Mouse (Mus musculus) midbrain, embryonic 16.5 days (tissue): Measurements from ENCODE around the gene Cenpo. TPM values are rescaled to one million over a fixed set of nuclear protein-coding genes. Genes with fewer than 3 reads are reported as not detected.

ENCODE experiments used
- ATAC-seq: fragments of 200-750 bp; cut with Nextera tagmentation; 2 replicates; pipeline ENCODE4 v1.8.0; 2017; ENCODE audit warnings: moderate TSS enrichment
- H3K27ac ChIP-seq: fragments of 300-500 bp; sonication (generic); 2 replicates; pipeline ENCODE4 v1.5.1; 2014; ENCODE audit warnings: mild to moderate bottlenecking, low read length, mixed read lengths
- H3K27me3 ChIP-seq: fragments of 300-500 bp; sonication (generic); 2 replicates; pipeline ENCODE4 v1.6.1; 2014; ENCODE audit warnings: low read depth, low read length, mixed read lengths; ENCODE audit not compliant: control insufficient read depth, insufficient read depth
- H3K36me3 ChIP-seq: fragments of 300-500 bp; sonication (generic); 2 replicates; pipeline ENCODE4 v1.6.1; 2014; ENCODE audit warnings: mild to moderate bottlenecking, low read length, moderate library complexity, mixed read lengths; ENCODE audit not compliant: control insufficient read depth, insufficient read depth
- H3K4me1 ChIP-seq: fragments of 300-500 bp; sonication (generic); 2 replicates; pipeline ENCODE4 v1.6.1; 2014; ENCODE audit warnings: mild to moderate bottlenecking, low read length, mixed read lengths; ENCODE audit not compliant: control insufficient read depth, insufficient read depth
- H3K4me2 ChIP-seq: fragments of 300-500 bp; sonication (generic); 2 replicates; pipeline ENCODE4 v1.6.1; 2014; ENCODE audit warnings: mild to moderate bottlenecking, low read length, mixed read lengths
- H3K4me3 ChIP-seq: fragments of 300-500 bp; sonication (generic); 2 replicates; pipeline ENCODE4 v1.5.1; 2014; ENCODE audit warnings: low read depth, mild to moderate bottlenecking, low read length, moderate library complexity, mixed read lengths
- H3K9ac ChIP-seq: fragments of 300-500 bp; sonication (generic); 2 replicates; pipeline ENCODE4 v1.6.1; 2014; ENCODE audit warnings: low read depth, low read length, mixed read lengths
- H3K9me3 ChIP-seq: fragments of 300-500 bp; sonication (generic); replicated peaks from 2 replicates; pipeline ENCODE4 v1.6.1; 2014; ENCODE audit warnings: mild to moderate bottlenecking, low read length, mixed read lengths; ENCODE audit not compliant: control insufficient read depth, poor library complexity, severe bottlenecking
- WGBS: fragments of 180-500 bp; shearing (Covaris S2); extraction: QIAGEN DNeasy Blood & Tissue Kit; methylation state at CpG from one replicate; pipeline ENCODE4 v1.1.7; 2014; 5-methylcytosine and 5-hydroxymethylcytosine counted together
- polyA plus RNA-seq: library from polyadenylated mRNA; unstranded; fragments of >200 nt; fragmentation: Nextera tagmentation; extraction: Ambion mirVana; gene quantifications from 2 replicates; pipeline ENCODE4 v1.2.1, GENCODE M21; 2015

Cenpo gene
- 7.4 and 8.5 TPM in 2 replicates for polyA plus RNA-seq

- peak; percentile 99 for ATAC-seq
- peak within 1 kb of the TSS; percentile 91 for H3K9ac ChIP-seq
- peaks cover 15% of the 10 kb centered on the region for H3K4me1 ChIP-seq
- WGBS: under 1% methylated on average over 50 of the region's 50 CpGs
- peak within 1 kb of the TSS; percentile 88 for H3K4me2 ChIP-seq
- H3K4me3 ChIP-seq: peak within 1 kb of the TSS; percentile 60
- H3K27me3 ChIP-seq: no peaks in the 10 kb centered on the region
- H3K27ac ChIP-seq: peak within 1 kb of the TSS; percentile 100
- H3K9me3 ChIP-seq: no peaks in the 10 kb centered on the region
- H3K36me3 ChIP-seq: 0 out of 2 replicates have a peak, but pooled peaks cover 2% of the 10 kb centered on the region
Observed at GRCm38 (mm10) chr12:4233572-4234508, at the start of gene Cenpo, which contains the start of gene Ptrhd1. Gene Cenpo, minus strand, starts transcription at chr12:4234294. Gene Ptrhd1, plus strand, starts transcription at chr12:4234027.

GRCm38 (mm10) chr12:4279878-4280277, 45.8 kb upstream of the Cenpo start:
- Histone ChIP-seq H3K4me3 (no peak overlapping the region), H3K27me3 (no peaks in the 10 kb centered on the region), H3K4me2 (no peak overlapping the region), H3K4me1 (no peaks in the 10 kb centered on the region), H3K36me3 (no peaks in the 10 kb centered on the region), H3K27ac (no peak overlapping the region), H3K9me3 (no peaks in the 10 kb centered on the region), H3K9ac (no peak overlapping the region)
- ATAC-seq: no peak
- 95% methylated on average over 3 of the region's 3 CpGs for WGBS

DNA sequence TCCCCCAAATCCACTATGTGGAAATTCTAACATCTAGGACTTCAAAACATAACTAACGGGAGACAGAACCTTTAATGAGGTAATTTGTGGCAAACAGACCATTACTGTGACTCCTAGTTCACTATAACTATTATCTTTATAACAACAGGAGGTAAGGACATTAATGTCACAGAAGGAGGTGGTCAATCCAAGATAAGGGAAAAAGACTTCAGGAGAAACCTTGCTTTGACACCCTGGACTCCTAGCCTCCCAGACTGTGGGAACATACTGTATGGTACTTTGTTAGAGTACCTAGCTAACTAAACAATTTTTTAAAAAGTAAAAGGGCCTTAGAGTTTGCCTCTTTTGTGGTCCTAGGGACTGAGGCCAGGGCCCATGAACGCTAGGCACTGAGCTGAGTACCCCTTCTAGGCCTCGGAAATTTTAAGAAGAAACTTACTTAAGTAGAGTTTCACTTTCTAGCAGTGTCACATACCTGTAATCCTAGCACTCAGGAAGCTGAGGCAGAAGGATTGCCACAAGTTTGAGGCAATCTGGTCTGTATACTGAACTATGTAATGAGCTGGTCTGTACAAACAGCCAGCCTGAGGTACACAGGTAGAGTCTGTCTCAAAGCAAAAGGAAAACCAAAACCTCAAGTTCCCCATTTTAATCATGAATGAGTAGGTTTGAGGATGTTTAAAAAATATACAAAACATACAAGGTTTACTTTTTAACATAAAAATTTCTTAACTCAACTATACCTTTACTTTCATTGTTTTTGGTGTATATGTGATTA, 45.1 kb upstream of the Cenpo start:
- H3K4me1 ChIP-seq: no peaks in the 10 kb centered on the region
- WGBS: 91% methylated on average over 3 of the region's 3 CpGs
- peaks cover 5% of the 10 kb centered on the region for H3K36me3 ChIP-seq
- no peaks in the 10 kb centered on the region for H3K9me3 ChIP-seq
- no peak for ATAC-seq
- no peak overlapping the region for H3K4me3 ChIP-seq
- H3K27me3 ChIP-seq: no peaks in the 10 kb centered on the region
- no peak overlapping the region for H3K27ac ChIP-seq
- H3K4me2 ChIP-seq: no peak overlapping the region
- H3K9ac ChIP-seq: no peak overlapping the region

GRCm38 (mm10) chr12:4271078-4271477, 37.0 kb upstream of the Cenpo start:
- H3K9me3 ChIP-seq: no peaks in the 10 kb centered on the region
- no peak for ATAC-seq
- H3K9ac ChIP-seq: no peak overlapping the region
- no peaks in the 10 kb centered on the region for H3K27me3 ChIP-seq
- no peak overlapping the region for H3K4me2 ChIP-seq
- no peak overlapping the region for H3K27ac ChIP-seq
- peaks cover 35% of the 10 kb centered on the region for H3K36me3 ChIP-seq
- H3K4me3 ChIP-seq: no peak overlapping the region
- no peaks in the 10 kb centered on the region for H3K4me1 ChIP-seq
- WGBS: 93% methylated on average over 6 of the region's 6 CpGs

GRCm38 (mm10) chr12:4267765-4268164, 33.7 kb upstream of the Cenpo start:
- H3K4me1 ChIP-seq: no peaks in the 10 kb centered on the region
- ATAC-seq: no peak
- H3K4me2 ChIP-seq: no peak overlapping the region
- peaks cover 32% of the 10 kb centered on the region for H3K36me3 ChIP-seq
- no peak overlapping the region for H3K9ac ChIP-seq
- H3K27ac ChIP-seq: no peak overlapping the region
- H3K4me3 ChIP-seq: no peak overlapping the region
- H3K27me3 ChIP-seq: no peaks in the 10 kb centered on the region
- 96% methylated on average over 4 of the region's 4 CpGs for WGBS
- H3K9me3 ChIP-seq: no peaks in the 10 kb centered on the region

- Histone ChIP-seq H3K36me3 (peaks cover 11% of the 10 kb centered on the region; the same call in 1 of the 2 replicates), H3K4me2 (no peak overlapping the region), H3K4me3 (no peak overlapping the region), H3K9ac (no peak overlapping the region), H3K27ac (no peak overlapping the region), H3K9me3 (no peaks in the 10 kb centered on the region), H3K4me1 (no peaks in the 10 kb centered on the region), H3K27me3 (no peaks in the 10 kb centered on the region)
- no peak for ATAC-seq
- 95% methylated on average over 16 of the region's 16 CpGs for WGBS
Observed at GRCm38 (mm10) chr12:4252742-4253655, 18.9 kb upstream of the Cenpo start.

DNA sequence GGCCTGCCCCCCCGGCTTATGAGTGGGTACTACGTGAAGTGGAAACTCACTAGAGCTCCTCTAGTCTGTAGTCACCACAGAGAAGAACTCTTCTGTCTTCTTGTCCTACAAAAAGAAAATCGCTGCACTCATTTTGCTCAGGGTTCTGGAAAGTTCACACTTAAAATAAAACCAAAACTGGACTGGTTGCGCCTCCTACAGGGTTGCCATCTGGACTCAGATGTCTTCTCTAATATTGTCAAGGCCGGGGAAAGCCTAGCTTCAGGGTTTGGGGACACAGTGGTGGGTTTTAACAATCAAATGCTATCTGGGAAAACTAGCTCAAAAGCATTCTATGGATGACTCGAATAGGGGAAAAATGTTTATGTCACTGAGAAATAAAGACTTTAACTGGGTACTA, 15.7 kb upstream of the Cenpo start:
- peaks cover 9% of the 10 kb centered on the region; the same call in 1 of the 2 replicates for H3K36me3 ChIP-seq
- no peak overlapping the region for H3K4me3 ChIP-seq
- H3K27me3 ChIP-seq: no peaks in the 10 kb centered on the region
- H3K27ac ChIP-seq: no peak overlapping the region
- no peak for ATAC-seq
- H3K4me2 ChIP-seq: no peak overlapping the region
- 85% methylated on average over 6 of the region's 6 CpGs for WGBS
- no peaks in the 10 kb centered on the region for H3K4me1 ChIP-seq
- no peak overlapping the region for H3K9ac ChIP-seq
- H3K9me3 ChIP-seq: no peaks in the 10 kb centered on the region

DNA sequence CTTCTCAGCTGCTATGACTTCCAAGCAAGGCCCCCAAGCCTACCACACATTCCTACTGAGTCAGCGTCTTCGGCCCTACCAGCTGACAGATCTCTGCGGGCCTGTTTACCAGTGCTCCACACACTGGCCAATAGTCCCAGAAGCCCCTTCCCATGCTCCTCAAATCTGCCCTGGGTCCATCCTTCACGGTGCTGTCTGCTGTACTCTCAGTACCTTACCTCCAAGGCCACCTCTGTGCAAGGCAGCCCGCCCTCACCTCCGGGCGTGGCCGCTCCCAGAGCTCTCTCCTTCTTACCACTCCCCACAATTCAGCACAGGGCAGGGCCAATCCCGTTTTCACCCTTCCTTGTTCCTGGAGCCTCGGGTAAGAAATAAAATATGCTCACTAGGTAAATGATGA, 11.6 kb upstream of the Cenpo start:
- H3K4me1 ChIP-seq: no peaks in the 10 kb centered on the region
- no peaks in the 10 kb centered on the region for H3K9me3 ChIP-seq
- H3K36me3 ChIP-seq: no peaks in the 10 kb centered on the region; the same call in 1 of the 2 replicates
- H3K27ac ChIP-seq: no peak overlapping the region
- no peaks in the 10 kb centered on the region for H3K27me3 ChIP-seq
- H3K4me2 ChIP-seq: no peak overlapping the region
- H3K9ac ChIP-seq: no peak overlapping the region
- H3K4me3 ChIP-seq: no peak overlapping the region
- ATAC-seq: no peak
- WGBS: 87% methylated on average over 10 of the region's 10 CpGs
